Mouse (Mus musculus) C2C12 (cell line): ENCODE measurements at regions not wholly inside any gene's neighbourhood (a gene's known extent, or its start where the extent isn't known, plus 50 kb on each side); places are given as distances from the start of the nearest gene placed in this dataset.

Experiments
- CTCF ChIP-seq: IDR thresholded peaks from one replicate; pipeline ENCODE4 v1.5.1; 2011; ENCODE audit not compliant: control insufficient read depth, insufficient read depth, insufficient read length
- MAX ChIP-seq: IDR thresholded peaks from one replicate; pipeline ENCODE4 v1.6.1; 2011; ENCODE audit warnings: mild to moderate bottlenecking, control low read depth
- MYOD1 ChIP-seq: IDR thresholded peaks from one replicate; pipeline ENCODE4 v1.6.1; 2011; ENCODE audit warnings: low read depth; ENCODE audit not compliant: control insufficient read depth, insufficient read length
- USF1 ChIP-seq: IDR thresholded peaks from one replicate; pipeline ENCODE4 v1.6.1; 2011; ENCODE audit warnings: low read depth, mild to moderate bottlenecking, control low read depth, moderate library complexity

DNA sequence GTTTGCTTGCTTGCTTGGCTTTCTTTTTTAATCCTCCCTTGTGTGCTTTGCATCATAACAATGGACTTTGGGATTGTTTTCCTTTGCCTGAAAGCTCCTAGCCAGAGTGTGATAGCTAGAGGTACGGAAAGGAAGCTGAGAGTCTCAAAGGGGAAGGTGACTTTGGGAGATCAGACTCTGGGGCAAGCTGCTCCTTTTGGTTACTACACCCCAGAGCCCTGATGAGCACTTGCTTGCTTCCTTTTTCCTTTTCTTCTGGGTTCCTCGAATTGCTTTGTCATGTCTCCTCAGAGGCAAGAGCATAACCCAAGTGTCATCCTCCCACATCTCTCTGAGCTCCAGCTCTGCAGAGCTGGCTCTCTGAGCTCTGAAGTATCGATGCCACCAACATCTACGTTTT lies 216.0 kb downstream of the Gm5447 start:
- TF ChIP-seq MAX (no peak), CTCF (no peak), USF1 (no peak), MYOD1 (no peak)
